Mouse (Mus musculus) adrenal gland, postnatal 25 days (tissue): ENCODE results near the gene Cldn19. TPM values are rescaled to one million over a fixed set of nuclear protein-coding genes. Genes with fewer than 3 reads are reported as not detected.
"Not testable (repeated sequence)": the region's sequence is repeated elsewhere in the genome, so short reads cannot be mapped to it uniquely, and the experiment has no call there.

Experiments used
- DNase-seq: peaks from one replicate; pipeline ENCODE4 v3.0.0; 2021; ENCODE audit warnings: mixed read lengths
- total RNA-seq: library from RNA; stranded (reverse); gene quantifications from 2 replicates; pipeline ENCODE4 v1.2.3, GENCODE M21; 2021

The Cldn19 gene
- total RNA-seq, 1 experiment from 2014 or later = 0.21 TPM

GRCm38 (mm10) chr4:119252025-119252808, 3.0 kb upstream of the Cldn19 start:
- no peak for DNase-seq

- no peak for DNase-seq
These were observed 1.1 kb upstream of the Cldn19 start for GRCm38 (mm10) chr4:119254012-119254618.

GRCm38 (mm10) chr4:119257083-119257482, 1.9 kb downstream of the Cldn19 start:
- no peak for DNase-seq

GRCm38 (mm10) chr4:119259344-119260254, 4.4 kb downstream of the Cldn19 start:
- no peak for DNase-seq

GRCm38 (mm10) chr4:119261087-119261713, 6.0 kb downstream of the Cldn19 start:
- no peak for DNase-seq

GRCm38 (mm10) chr4:119262483-119262882, 7.3 kb downstream of the Cldn19 start:
- DNase-seq = no peak

GRCm38 (mm10) chr4:119263459-119263858, 8.2 kb downstream of the Cldn19 start:
- no peak for DNase-seq

GRCm38 (mm10) chr4:119266606-119267005, 11.4 kb downstream of the Cldn19 start:
- DNase-seq = no peak

- no peak for DNase-seq
These were observed 19.4 kb downstream of the Cldn19 start for GRCm38 (mm10) chr4:119274627-119275026.

- DNase-seq = no peak
These were observed 20.0 kb downstream of the Cldn19 start for GRCm38 (mm10) chr4:119275226-119275625.

GRCm38 (mm10) chr4:119275726-119276125, 20.5 kb downstream of the Cldn19 start:
- no peak for DNase-seq

- DNase-seq = not testable (repeated sequence)
These were observed 23.6 kb downstream of the Cldn19 start for GRCm38 (mm10) chr4:119278784-119279183.

GRCm38 (mm10) chr4:119284861-119285260, 29.6 kb downstream of the Cldn19 start:
- no peak for DNase-seq

GRCm38 (mm10) chr4:119285336-119285735, 30.1 kb downstream of the Cldn19 start:
- DNase-seq = no peak

GRCm38 (mm10) chr4:119291921-119292320, 36.7 kb downstream of the Cldn19 start:
- no peak for DNase-seq

- DNase-seq = peak; percentile 37
These were observed 37.8 kb downstream of the Cldn19 start for GRCm38 (mm10) chr4:119292771-119293573.

- peak; percentile 38 for DNase-seq
These were observed 38.5 kb downstream of the Cldn19 start for GRCm38 (mm10) chr4:119293574-119294258.

GRCm38 (mm10) chr4:119294415-119295133, 39.4 kb downstream of the Cldn19 start, which contains the start of gene Ybx1:
Gene Ybx1 (minus strand): TSS chr4:119294604.
- peak; percentile 100 for DNase-seq

GRCm38 (mm10) chr4:119295134-119295453, 39.9 kb downstream of the Cldn19 start:
- DNase-seq = no peak

GRCm38 (mm10) chr4:119297361-119297760, 42.1 kb downstream of the Cldn19 start:
- no peak for DNase-seq
